Mouse (Mus musculus): ENCODE data around the gene Ucp1.

- TF ChIP-seq CEBPB (IDR thresholded peaks at IDR 0.05; ENCODE audit: low read depth): no peak
- TF ChIP-seq CTCF (IDR thresholded peaks at IDR 0.05; ENCODE audit: control insufficient read depth, insufficient read depth, insufficient read length): no peak
- TF ChIP-seq MAX (IDR thresholded peaks at IDR 0.05): no peak
- no peak for TF ChIP-seq MYOG (IDR thresholded peaks at IDR 0.05; ENCODE audit: control insufficient read depth, extremely low read depth, insufficient read length)
- no peak for TF ChIP-seq USF1 (IDR thresholded peaks at IDR 0.05; ENCODE audit: low read depth)
- TF ChIP-seq MYOD1 (IDR thresholded peaks at IDR 0.05; ENCODE audit: control insufficient read depth, insufficient read length, low read depth): no peak
Measured at GRCm38 (mm10) chr8:83304946-83305345, 14.8 kb downstream of the Ucp1 start.

Measured in C2C12 (cell line).